Mouse (Mus musculus): ENCODE data around the gene AL732309.1. TPM values are rescaled to one million over a fixed set of nuclear protein-coding genes. Genes with fewer than 3 reads are reported as not detected.

The AL732309.1 gene
- total RNA-seq, 2 experiments from 2014 or later = 2.2 to 2.4 TPM

DNA sequence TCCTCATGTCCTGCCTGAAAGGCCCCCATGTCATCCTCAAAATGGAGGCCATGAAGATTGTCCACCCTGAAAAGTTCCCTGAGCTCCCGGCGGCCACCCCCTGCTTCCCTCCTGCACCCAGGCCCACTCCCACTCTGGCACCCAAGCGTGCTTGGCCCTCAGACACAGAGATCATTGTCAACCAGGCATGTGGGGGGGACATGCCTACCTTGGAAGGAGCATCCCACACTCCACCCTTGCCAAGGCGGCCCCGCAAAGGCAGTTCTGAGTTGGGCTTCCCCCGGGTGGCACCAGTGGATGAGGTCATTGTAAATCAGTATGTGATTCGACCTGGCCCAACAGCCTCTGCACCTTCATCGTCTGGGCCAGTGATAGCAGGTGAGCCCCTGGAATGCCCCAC is 3.3 kb downstream of the AL732309.1 start:
- no peak for TF ChIP-seq CTCF (conservative IDR thresholded peaks at IDR 0.05)
- Histone ChIP-seq H3K4me3 (peak overlapping the region; percentile 70), H3K27ac (peak overlapping the region; percentile 93; the same call in 1 of the 2 replicates)
- no peak for DNase-seq (ENCODE audit: low spot score in 2 of 2)

DNA sequence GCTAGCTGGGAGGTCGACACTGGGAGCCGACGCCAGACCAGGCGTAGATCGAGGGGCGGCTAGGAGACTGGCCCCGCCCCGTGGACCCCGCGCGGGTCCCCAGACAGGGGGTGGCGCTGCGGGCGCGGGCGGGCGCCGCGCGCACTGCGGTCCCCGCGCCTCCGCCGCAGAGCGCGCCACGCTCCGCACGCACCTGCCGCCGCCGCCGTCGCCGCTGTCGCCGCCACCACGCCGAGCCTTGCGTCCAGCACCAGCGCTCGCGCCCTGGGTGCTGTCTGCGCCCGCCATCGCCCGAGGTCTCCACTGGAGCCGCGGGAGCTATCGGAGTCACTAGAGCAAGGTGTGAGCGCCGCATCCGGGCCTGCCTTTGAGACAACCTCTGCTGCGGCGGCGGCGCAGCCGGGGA is 4.6 kb downstream of the AL732309.1 start, which contains the start of the genes Rnf208 and Cysrt1:
Gene Rnf208, plus strand, starts transcription at position 155 of the 406 bp plus-strand sequence.
Gene Cysrt1, minus strand, starts transcription at position 352 of the 406 bp plus-strand sequence.
- no peak for DNase-seq (ENCODE audit: low spot score in 2 of 2)
- H3K4me3 ChIP-seq = peak within 1 kb of the TSS; percentile 70
- TF ChIP-seq CTCF (conservative IDR thresholded peaks at IDR 0.05) = no peak

DNA sequence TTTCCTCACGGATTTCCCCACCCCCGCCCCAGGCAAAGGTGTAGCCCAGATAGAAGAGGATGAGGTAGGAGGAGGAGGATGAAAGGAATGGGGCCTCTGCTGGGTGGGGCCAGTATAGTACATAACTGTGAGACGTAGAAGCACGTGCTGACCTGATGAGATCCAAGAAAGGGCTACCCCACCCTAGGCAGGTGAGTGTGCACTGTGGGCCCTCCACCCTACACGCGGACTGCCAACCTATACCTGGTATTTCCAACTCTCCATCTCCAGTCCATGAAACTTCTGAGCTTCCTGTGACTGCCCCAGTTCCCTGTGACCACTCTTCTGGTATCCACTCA is 5.3 kb downstream of the AL732309.1 start:
- Histone ChIP-seq H3K4me3 (peak overlapping the region; percentile 70), H3K27ac (no peak overlapping the region)
- no peak for TF ChIP-seq CTCF (conservative IDR thresholded peaks at IDR 0.05)
- no peak for DNase-seq (ENCODE audit: low spot score in 2 of 2)

More for the DNA sequence above, 4.6 kb downstream of the AL732309.1 start, which contains the start of the genes Rnf208 and Cysrt1:
- peak within 1 kb of the TSS; percentile 93 for H3K27ac ChIP-seq

DNA sequence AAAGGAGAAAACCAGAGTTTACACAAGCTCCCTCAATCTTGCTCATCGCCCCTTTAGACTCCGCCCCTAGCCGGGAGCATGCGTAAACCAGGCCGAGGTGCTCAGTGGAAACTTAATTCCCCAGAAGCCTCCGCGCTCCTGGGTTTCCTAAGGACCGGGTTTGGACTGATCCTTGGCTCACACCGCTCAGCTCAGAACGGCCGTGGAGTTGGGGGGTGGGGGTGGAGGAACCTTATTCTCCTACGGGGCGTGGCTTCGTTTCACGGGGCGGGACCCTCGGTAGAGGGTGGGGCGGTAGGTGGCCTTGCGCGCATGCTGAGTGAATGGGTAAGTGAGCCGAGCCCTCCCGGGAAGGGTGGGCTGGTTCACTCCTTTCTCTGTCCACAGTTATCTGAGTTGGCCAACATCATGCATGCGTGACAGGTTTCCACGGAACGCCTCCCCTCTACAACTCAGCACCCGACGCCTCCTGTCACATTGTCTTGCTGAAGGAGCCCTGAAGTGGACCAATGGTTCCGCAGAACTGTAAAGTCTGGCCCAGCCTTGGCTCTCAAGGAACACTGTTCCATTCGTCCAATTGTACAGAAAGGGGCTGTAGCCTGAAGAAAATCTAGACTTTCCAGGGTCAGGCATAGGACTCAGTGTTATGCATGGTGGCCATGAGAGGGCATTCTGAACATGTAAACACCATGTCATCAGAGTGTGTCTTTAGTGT is 5.8 kb downstream of the AL732309.1 start:
- DNase-seq (ENCODE audit: low spot score in 2 of 2) = peak; percentile 71 to 78
- Histone ChIP-seq H3K27ac (peak overlapping the region; percentile 50), H3K4me3 (peak overlapping the region; percentile 70)
- TF ChIP-seq CTCF (conservative IDR thresholded peaks at IDR 0.05) = no peak

DNA sequence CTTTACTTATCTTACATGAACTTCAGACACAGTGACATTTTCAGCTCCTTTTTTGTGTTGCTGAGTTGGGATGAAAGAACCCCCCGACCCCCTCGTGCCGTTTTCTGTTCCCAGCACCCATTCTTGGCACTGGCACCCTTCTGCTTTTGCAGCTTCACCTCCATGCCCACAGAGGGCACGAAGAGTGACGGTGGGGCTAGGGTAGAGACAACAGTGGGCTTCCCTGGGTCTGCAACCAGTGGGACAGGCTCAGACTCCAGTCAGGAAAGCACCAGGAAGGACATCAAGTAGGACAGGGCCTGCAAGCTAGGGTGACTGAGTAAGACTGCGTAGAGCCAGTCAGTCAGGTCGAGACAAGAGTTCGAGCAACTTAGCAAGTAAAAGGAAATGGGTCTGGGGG is 6.4 kb downstream of the AL732309.1 start:
- Histone ChIP-seq H3K4me3 (peak overlapping the region; percentile 70), H3K27ac (peak overlapping the region; percentile 50)
- no peak for DNase-seq (ENCODE audit: low spot score in 2 of 2)
- TF ChIP-seq CTCF (conservative IDR thresholded peaks at IDR 0.05) = no peak

DNA sequence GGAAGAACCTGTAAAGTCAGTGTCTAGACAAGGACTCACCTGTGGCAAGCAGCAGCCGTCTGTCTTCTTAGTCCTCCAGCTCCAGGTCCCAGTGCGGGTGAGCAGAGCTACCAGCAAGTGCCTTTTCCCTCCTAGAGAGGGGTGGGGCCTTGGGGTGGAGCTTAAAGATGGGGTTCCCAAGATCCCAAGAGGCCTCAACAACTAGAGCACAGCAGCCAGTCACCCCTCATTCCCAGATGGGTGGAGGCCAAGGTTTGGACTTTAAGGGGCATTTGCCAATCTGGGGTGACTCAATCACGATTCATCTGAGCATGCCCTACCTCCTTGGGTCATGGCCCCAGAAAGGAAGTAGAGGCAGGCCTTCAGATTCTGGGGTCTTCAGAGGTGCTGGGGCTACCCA is 6.9 kb downstream of the AL732309.1 start:
- no peak for TF ChIP-seq CTCF (conservative IDR thresholded peaks at IDR 0.05)
- Histone ChIP-seq H3K4me3 (no peak overlapping the region), H3K27ac (no peak overlapping the region)
- no peak for DNase-seq (ENCODE audit: low spot score in 2 of 2)

DNA sequence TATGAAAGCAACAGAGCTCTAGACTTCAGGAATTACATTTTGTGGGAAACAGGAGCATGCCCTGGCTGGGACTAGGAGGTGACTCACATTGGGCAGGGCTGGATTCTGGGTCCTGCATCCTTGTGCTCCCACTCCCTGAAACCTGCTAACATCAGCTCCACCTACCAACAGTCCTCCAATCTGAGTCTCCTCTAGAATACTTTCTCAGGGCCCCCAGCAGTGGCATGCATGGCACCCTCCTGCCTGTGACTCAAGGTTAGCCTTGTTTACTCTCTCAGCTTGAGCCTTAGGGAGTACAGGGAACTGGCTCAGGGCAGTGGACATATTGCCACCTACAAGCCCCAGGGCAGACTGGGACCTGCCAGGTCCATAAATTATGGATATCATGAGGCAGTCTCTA is 8.6 kb downstream of the AL732309.1 start:
- no peak for TF ChIP-seq CTCF (conservative IDR thresholded peaks at IDR 0.05)
- DNase-seq (ENCODE audit: low spot score in 2 of 2) = no peak
- no peak overlapping the region for H3K4me3 ChIP-seq
- no peak overlapping the region for H3K27ac ChIP-seq

DNA sequence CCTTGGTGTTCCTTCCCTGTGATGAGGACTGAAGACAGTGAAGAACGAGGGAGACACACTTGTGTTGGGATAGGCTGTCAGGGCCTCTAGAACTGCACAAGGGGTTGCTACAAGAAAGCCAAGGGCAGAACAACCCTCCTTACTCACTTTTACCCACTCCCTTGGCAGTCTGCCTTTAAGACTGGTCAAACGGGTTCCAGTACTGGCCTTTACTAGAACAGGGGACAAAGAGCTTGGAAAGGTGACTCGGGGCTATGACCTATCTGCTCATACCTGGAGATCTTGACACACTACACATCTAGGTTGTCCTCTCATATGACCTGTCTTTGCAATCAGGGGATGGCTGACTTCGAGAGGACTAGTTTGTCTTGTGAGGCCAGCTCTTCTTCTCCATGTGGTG is 9.1 kb downstream of the AL732309.1 start:
- H3K27ac ChIP-seq = no peak overlapping the region
- no peak overlapping the region for H3K4me3 ChIP-seq
- TF ChIP-seq CTCF (conservative IDR thresholded peaks at IDR 0.05) = no peak
- DNase-seq (ENCODE audit: low spot score in 2 of 2) = no peak

DNA sequence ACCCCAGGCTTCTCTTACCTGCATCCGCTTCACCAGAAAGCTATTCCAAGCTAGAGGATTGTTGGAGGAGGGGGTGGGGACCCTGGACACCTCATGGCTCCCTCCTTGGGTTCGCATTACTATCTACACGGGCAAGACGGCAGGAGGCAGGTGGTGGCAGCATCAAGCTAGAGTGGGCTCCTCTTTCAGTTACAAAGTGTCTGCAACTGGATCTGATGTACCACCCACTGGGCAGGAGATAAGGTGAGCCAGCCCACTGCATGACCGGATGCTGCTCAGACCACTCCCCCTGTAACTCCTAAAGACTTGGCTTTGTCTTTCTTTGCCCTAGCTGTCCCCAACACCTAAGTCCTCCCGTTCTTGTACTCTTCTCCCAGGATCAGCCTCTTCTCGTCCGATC is 10.0 kb downstream of the AL732309.1 start, which contains the start of gene Rnf224:
Gene Rnf224, minus strand, starts transcription at position 174 of the 400 bp plus-strand sequence.
- H3K4me3 ChIP-seq = no peak within 1 kb of the TSS
- no peak for TF ChIP-seq CTCF (conservative IDR thresholded peaks at IDR 0.05)
- H3K27ac ChIP-seq = no peak within 1 kb of the TSS
- DNase-seq (ENCODE audit: low spot score in 2 of 2) = no peak

DNA sequence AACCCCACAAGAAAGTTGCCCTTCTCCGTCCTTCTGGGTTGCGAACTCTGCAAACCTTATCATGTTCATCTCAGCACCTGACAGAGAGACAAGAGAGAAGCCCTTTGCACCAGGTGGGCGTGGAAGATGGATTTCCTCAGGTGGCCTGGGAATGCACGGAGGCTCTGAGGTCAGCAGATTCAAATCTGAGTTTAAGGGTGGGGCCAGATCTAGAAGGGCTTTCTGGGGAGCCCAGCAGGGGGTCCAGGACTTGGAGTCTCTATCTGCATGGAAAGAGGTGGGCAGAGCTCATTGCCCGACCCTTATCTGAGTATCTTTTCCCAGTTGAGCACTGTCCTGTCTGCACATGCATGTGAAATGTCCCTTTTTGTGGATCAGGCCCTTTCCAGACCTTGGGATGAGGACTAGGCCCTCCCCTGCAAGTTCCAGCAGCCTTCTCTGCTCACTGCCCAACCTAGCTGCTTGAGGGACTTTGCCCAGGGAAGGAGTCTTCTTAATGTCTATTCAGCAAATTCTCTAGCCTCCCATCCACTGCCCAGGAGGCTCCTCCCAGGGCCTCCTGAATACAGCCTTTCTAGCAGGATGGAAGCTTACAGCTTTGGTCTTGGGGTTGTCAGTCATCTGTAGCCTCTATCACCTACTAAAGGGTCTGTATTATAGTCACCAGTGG is 12.0 kb downstream of the AL732309.1 start:
- H3K27ac ChIP-seq = no peak overlapping the region
- H3K4me3 ChIP-seq = no peak overlapping the region
- no peak for TF ChIP-seq CTCF (conservative IDR thresholded peaks at IDR 0.05)
- no peak for DNase-seq (ENCODE audit: low spot score in 2 of 2)

DNA sequence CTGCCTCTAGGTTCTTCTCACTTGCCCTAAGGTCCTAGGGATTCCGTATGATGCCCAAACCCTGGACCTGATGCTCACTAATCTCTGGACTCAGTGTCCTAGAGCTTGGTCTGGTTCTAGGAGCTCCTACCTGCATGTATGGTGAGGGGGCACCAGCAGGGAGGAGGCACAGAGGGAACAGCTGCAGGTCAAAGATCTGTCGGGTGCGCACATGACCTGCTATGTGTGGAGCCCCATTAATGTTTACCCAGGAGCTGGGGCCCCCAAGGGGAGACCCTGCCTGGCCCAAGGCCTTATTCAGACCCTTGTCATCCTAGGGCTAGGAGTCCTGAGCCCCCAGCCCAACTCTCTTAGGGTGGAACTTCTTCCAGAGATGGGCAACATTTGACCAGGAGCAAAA is 12.6 kb downstream of the AL732309.1 start, which contains the start of gene Slc34a3:
Gene Slc34a3, minus strand, starts transcription at position 315 of the 400 bp plus-strand sequence.
- no peak within 1 kb of the TSS for H3K27ac ChIP-seq
- H3K4me3 ChIP-seq = no peak within 1 kb of the TSS
- DNase-seq (ENCODE audit: low spot score in 2 of 2) = no peak
- no peak for TF ChIP-seq CTCF (conservative IDR thresholded peaks at IDR 0.05)

DNA sequence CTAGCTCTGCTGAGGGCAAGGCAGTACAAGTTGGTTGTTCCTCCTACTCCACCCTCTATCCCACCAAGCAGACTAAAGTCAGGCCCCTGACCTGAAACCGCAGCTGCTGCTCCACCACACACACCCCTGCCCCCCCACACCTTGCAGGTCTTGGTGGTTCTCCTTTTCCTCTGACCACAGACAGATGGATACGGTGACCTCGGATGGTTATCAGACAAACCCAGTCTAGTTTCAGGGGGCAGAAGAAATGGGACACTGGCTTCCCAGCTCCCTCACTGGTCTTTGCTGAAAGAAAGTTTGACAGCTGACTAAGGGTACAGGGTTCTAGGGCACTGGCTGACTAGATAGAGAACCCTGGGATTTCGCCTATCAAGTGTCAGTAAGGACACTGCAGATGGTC is 13.2 kb downstream of the AL732309.1 start:
- no peak for DNase-seq (ENCODE audit: low spot score in 2 of 2)
- no peak overlapping the region for H3K4me3 ChIP-seq
- no peak overlapping the region for H3K27ac ChIP-seq
- no peak for TF ChIP-seq CTCF (conservative IDR thresholded peaks at IDR 0.05)

DNA sequence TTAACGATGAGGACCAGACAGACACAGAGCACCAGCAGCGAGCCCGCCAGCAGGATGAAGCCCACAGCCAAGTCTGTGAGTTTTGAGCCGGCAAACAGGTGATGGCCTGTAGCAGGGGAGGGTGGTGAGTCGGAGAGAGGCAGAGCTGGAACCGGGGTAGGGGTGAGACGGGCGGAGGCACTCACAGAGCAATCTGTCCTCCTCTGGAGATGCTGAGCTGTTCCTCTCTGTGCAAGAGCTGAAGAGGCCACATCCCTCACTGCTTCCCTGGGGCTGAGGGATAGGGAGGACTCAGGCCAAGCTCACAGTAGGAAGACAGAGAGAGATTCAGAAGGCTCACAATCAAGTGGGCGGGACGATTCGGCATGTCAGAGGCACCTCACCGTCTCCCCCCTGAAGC is 15.6 kb downstream of the AL732309.1 start:
- H3K4me3 ChIP-seq = no peak overlapping the region
- no peak for DNase-seq (ENCODE audit: low spot score in 2 of 2)
- H3K27ac ChIP-seq = no peak overlapping the region
- TF ChIP-seq CTCF (conservative IDR thresholded peaks at IDR 0.05) = no peak

Data from layer of hippocampus, adult 2 months (tissue).